19 mouse cellular contexts compared by ENCODE assay signal in genomic region chr14:79135441-79135840, GRCm38 (mm10).
DNase-seq lines count a peak whose midpoint lies in the region; ATAC-seq lines count a peak whose summit lies in the region.
"Had no signal": no experiment of that assay in that cellular context is flagged by ENCODE, and none has a peak within 500 bp of the region (broad histone marks: within the 10 kb centered on the region; RNA-seq: fewer than 3 reads in every experiment).

No protein-coding gene starts in this region.

- H3K4me1 ChIP-seq in hindbrain, embryonic 10.5 days (replicated peaks), result peaks cover 18% of the 10 kb centered on the region
- H3K4me1 ChIP-seq in hindbrain, embryonic 13.5 days (replicated peaks), result peaks cover 16% of the 10 kb centered on the region
- H3K4me1 ChIP-seq in lung, embryonic 16.5 days (replicated peaks; ENCODE audit: control insufficient read depth, insufficient read depth, low read length), result peaks cover 47% of the 10 kb centered on the region
- peaks cover 49% of the 10 kb centered on the region for H3K4me1 ChIP-seq in limb, embryonic 13.5 days

- no peak overlapping the region for H3K4me2 ChIP-seq in hindbrain, embryonic 13.5 days
- no peak overlapping the region for H3K4me2 ChIP-seq in lung, embryonic 16.5 days (ENCODE audit: low read depth, low read length)
- H3K4me2 ChIP-seq in limb, embryonic 13.5 days (replicated peaks), result no peak overlapping the region
- H3K4me2 ChIP-seq: hindbrain, embryonic 14.5 days; midbrain, embryonic 13.5 days had no signal

- DNase-seq in embryo, embryonic 10 days (ENCODE audit: low spot score), result peak; percentile 21
- no peak for DNase-seq in embryo, embryonic 11 days
- DNase-seq in hindbrain, embryonic 10.5 days (ENCODE audit: low spot score), result no peak
- no peak for DNase-seq in lung, postnatal 10 days
- no peak for DNase-seq in spleen, adult 18-20 months
- DNase-seq: adrenal gland, adult 2 months; cerebellum, adult 9-10 months; forebrain, postnatal 0 days; gastrocnemius, postnatal 36 days; heart, postnatal 10 days; kidney, adult 11 months; layer of hippocampus, postnatal 36 days; liver had no signal

- H3K36me3 ChIP-seq in hindbrain, embryonic 10.5 days, result no peaks in the 10 kb centered on the region
- no peaks in the 10 kb centered on the region for H3K36me3 ChIP-seq in hindbrain, embryonic 13.5 days
- H3K36me3 ChIP-seq in lung, embryonic 16.5 days (ENCODE audit: control insufficient read depth, insufficient read depth, low read length), result no peaks in the 10 kb centered on the region
- peaks cover 3% of the 10 kb centered on the region; the same call in 1 of the 2 replicates for H3K36me3 ChIP-seq in limb, embryonic 13.5 days
- H3K36me3 ChIP-seq: heart, embryonic 10.5 days; midbrain, embryonic 13.5 days had no signal

- H3K9ac ChIP-seq in hindbrain, embryonic 13.5 days, result no peak overlapping the region
- no peak overlapping the region for H3K9ac ChIP-seq in lung, embryonic 16.5 days (ENCODE audit: low read length)
- H3K9ac ChIP-seq in limb, embryonic 13.5 days, result no peak overlapping the region
- H3K9ac ChIP-seq: forebrain, postnatal 0 days; hindbrain, embryonic 14.5 days; midbrain, embryonic 13.5 days had no signal

- no peaks in the 10 kb centered on the region for H3K9me3 ChIP-seq in hindbrain, embryonic 10.5 days
- H3K9me3 ChIP-seq in hindbrain, embryonic 13.5 days, result no peaks in the 10 kb centered on the region
- H3K9me3 ChIP-seq in lung, embryonic 16.5 days (ENCODE audit: control insufficient read depth, low read length), result no peaks in the 10 kb centered on the region
- peaks cover 3% of the 10 kb centered on the region; the same call in 1 of the 2 replicates for H3K9me3 ChIP-seq in limb, embryonic 13.5 days
- H3K9me3 ChIP-seq: heart, embryonic 10.5 days; midbrain, embryonic 13.5 days had no signal

- 64% methylated on average over 7 of the region's 7 CpGs for WGBS in hindbrain, embryonic 10.5 days
- 72% methylated on average over 7 of the region's 7 CpGs for WGBS in hindbrain, embryonic 13.5 days
- WGBS in lung, embryonic 16.5 days, result 47% methylated on average over 7 of the region's 7 CpGs
- WGBS in limb, embryonic 13.5 days, result 55% methylated on average over 7 of the region's 7 CpGs

- H3K4me3 ChIP-seq in hindbrain, embryonic 10.5 days, result no peak overlapping the region
- no peak overlapping the region for H3K4me3 ChIP-seq in hindbrain, embryonic 13.5 days
- H3K4me3 ChIP-seq in lung, embryonic 16.5 days (ENCODE audit: low read length), result no peak overlapping the region
- no peak overlapping the region for H3K4me3 ChIP-seq in limb, embryonic 13.5 days
- H3K4me3 ChIP-seq: heart, embryonic 10.5 days; midbrain, embryonic 13.5 days had no signal

- H3K27me3 ChIP-seq in hindbrain, embryonic 10.5 days (ENCODE audit: insufficient read depth, poor library complexity, severe bottlenecking), result peaks cover 9% of the 10 kb centered on the region; the same call in 1 of the 2 replicates
- 0 out of 2 replicates have a peak, but pooled peaks cover 3% of the 10 kb centered on the region for H3K27me3 ChIP-seq in hindbrain, embryonic 13.5 days
- no peaks in the 10 kb centered on the region for H3K27me3 ChIP-seq in lung, embryonic 16.5 days (ENCODE audit: control insufficient read depth, insufficient read depth, low read depth, low read length)
- H3K27me3 ChIP-seq in limb, embryonic 13.5 days, result 0 out of 2 replicates have a peak, but pooled peaks cover 4% of the 10 kb centered on the region
- H3K27me3 ChIP-seq: midbrain, embryonic 13.5 days had no signal

- ATAC-seq in hindbrain, embryonic 13.5 days (ENCODE audit: low FRiP score), result no peak
- ATAC-seq in lung, embryonic 16.5 days (ENCODE audit: low read depth), result no peak
- no peak for ATAC-seq in limb, embryonic 13.5 days (ENCODE audit: low FRiP score, low read depth)

- 0 out of 2 replicates have a peak overlapping the region, but pooled peaks have one; percentile 41 for H3K27ac ChIP-seq in hindbrain, embryonic 10.5 days
- no peak overlapping the region for H3K27ac ChIP-seq in hindbrain, embryonic 13.5 days
- peak overlapping the region; percentile 91 for H3K27ac ChIP-seq in lung, embryonic 16.5 days (ENCODE audit: low read length)
- H3K27ac ChIP-seq in limb, embryonic 13.5 days, result peak overlapping the region; percentile 40; the same call in 1 of the 2 replicates
- H3K27ac ChIP-seq: heart, embryonic 10.5 days; midbrain, embryonic 13.5 days had no signal
